Mouse (Mus musculus) megakaryocyte, embryonic 14.5 days (primary cell): Measurements from ENCODE around the gene Cdh22.

Experiments
- FLI1 ChIP-seq: IDR thresholded peaks from 2 replicates; pipeline ENCODE4 v1.6.1; 2012; ENCODE audit warnings: low read length, inconsistent platforms, mixed read lengths
- GATA1 ChIP-seq: IDR thresholded peaks from 3 replicates; pipeline ENCODE4 v1.6.1; 2012; ENCODE audit warnings: mixed read lengths, low read length, inconsistent platforms, borderline replicate concordance

DNA sequence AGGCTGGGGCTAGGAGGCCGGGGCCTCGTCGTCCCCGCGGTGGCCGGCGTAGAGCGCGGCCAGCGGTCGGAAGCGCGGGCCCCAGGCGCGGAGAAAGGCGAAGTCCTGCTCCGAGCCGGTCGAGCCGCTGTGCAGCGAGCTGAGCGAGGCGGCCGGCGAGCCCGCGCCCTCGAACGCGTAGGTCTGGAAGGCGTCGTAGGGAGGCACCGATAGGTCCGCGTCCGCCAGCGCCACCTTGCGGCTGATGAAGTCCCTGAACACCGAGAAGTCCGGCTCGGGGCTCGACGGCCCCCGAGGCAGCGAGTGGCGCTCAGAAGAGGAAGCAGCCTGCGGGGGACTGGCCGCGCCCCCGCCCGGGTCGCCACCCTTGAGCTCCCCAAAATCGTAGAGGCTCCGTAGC lies 122.5 kb downstream of the Cdh22 start:
- no peak for TF ChIP-seq GATA1
- TF ChIP-seq FLI1, result no peak
